Mouse (Mus musculus): ENCODE measurements at regions not wholly inside any gene's neighbourhood (a gene's known extent, or its start where the extent isn't known, plus 50 kb on each side); places are given as distances from the start of the nearest gene placed in this dataset.

DNA sequence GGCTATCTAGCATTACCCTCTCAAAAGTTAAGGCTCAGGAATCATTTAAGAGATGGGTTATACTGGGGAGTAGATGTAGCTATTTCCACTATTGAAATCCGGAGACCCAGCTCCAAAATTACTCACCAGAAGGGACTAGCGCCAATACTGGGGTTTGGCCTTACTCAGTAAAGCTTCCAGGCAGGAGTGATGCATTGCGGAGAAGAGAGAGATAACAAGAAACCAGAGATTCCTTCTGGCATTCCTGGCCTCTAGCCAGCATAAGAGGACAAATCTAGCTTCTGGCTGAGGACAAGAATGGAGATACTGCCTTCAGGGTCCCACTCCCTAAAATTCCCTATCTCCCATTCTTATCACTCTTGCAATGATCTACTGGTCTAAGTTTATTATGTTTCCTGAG, 95.7 kb upstream of the Zbtb20 start:
- TF ChIP-seq MAZ (IDR thresholded peaks at IDR 0.05; ENCODE audit: low read depth, low read length), result no peak
- TF ChIP-seq KAT2A (IDR thresholded peaks at IDR 0.05; ENCODE audit: insufficient replicate concordance, low read length), result no peak
- no peak for TF ChIP-seq CTCF (conservative IDR thresholded peaks at IDR 0.05 in 1 of 2, IDR thresholded peaks at IDR 0.05 in 1 of 2; ENCODE audit: low read depth in 2 of 2, low read length in 2 of 2)
- no peak for TF ChIP-seq MAX (IDR thresholded peaks at IDR 0.05; ENCODE audit: low read length)
- no peak for TF ChIP-seq JUN (IDR thresholded peaks at IDR 0.05; ENCODE audit: insufficient read depth, low read depth, low read length)
- TF ChIP-seq CHD2 (IDR thresholded peaks at IDR 0.05; ENCODE audit: low read length), result no peak
